22 mouse cellular contexts compared by ENCODE assay signal in the genomic region with DNA sequence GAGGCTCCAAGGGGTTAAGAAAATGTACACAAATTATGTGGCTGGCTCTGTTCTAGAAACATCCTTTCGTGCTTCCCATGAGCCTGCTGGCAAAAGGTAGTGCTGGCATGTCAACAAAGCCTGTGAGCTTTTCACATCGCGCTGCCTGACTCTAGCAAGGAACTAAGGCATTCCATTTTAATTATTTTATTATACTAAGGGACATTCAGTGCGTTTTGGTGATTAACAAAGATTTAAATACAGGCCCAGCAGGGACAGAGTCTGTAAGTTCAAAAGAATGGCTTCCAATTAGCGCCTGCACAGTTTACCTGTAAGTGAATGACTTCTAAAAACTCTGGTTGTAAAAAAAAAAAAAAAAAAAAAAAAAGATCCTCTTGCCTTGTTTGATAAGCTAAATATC.
DNase-seq lines count a peak whose midpoint lies in the region; ATAC-seq and TF ChIP-seq lines count a peak whose summit lies in the region.
"Had no signal": no experiment of that assay in that cellular context is flagged by ENCODE, and none has a peak within 500 bp of the region (broad histone marks: within the 10 kb centered on the region; RNA-seq: fewer than 3 reads in every experiment).

No protein-coding gene starts in this region.

- DNase-seq in forebrain, embryonic 10.5 days (ENCODE audit: extremely low spot score, low spot score): no peak
- DNase-seq in forebrain, embryonic 14.5 days (ENCODE audit: low spot score): peak; percentile 52
- DNase-seq in forebrain, postnatal 0 days: no peak
- DNase-seq in heart, adult 11 months: peak; percentile 11
- DNase-seq in heart, adult 9 months (ENCODE audit: low spot score in 2 of 2): no peak
- DNase-seq in brain, embryonic 14.5 days (ENCODE audit: low read depth): peak; percentile 71
- no peak for DNase-seq in lung, postnatal 36 days
- DNase-seq: adrenal gland, adult 2 months; adrenal gland, adult 8-10 months; adrenal gland, postnatal 10 days; adrenal gland, postnatal 14 days; adrenal gland, postnatal 25 days; adrenal gland, postnatal 36 days; B cell, adult 2 months; cerebellum, adult 11 months; cerebellum, adult 11-12 months; cerebellum, adult 18-20 months had no signal

- H3K4me3 ChIP-seq in forebrain, embryonic 10.5 days: no peak overlapping the region
- H3K4me3 ChIP-seq in forebrain, embryonic 12.5 days (replicated peaks): no peak overlapping the region
- no peak overlapping the region for H3K4me3 ChIP-seq in forebrain, embryonic 14.5 days (ENCODE audit: low read depth, low read length)
- no peak overlapping the region for H3K4me3 ChIP-seq in forebrain, postnatal 0 days (ENCODE audit: low read depth, low read length)

- H3K9me3 ChIP-seq in forebrain, embryonic 10.5 days: no peaks in the 10 kb centered on the region
- H3K9me3 ChIP-seq in forebrain, embryonic 12.5 days: no peaks in the 10 kb centered on the region
- no peaks in the 10 kb centered on the region for H3K9me3 ChIP-seq in forebrain, embryonic 14.5 days (replicated peaks; ENCODE audit: control insufficient read depth, low read length)
- H3K9me3 ChIP-seq in forebrain, postnatal 0 days (ENCODE audit: low read length): no peaks in the 10 kb centered on the region

- no peak for ATAC-seq in forebrain, embryonic 12.5 days (ENCODE audit: low FRiP score)
- no peak for ATAC-seq in forebrain, embryonic 14.5 days
- no peak for ATAC-seq in forebrain, postnatal 0 days
- ATAC-seq: activated CD4-positive, CD25-positive, alpha-beta regulatory T cell, adult 4 months; CD4-positive, CD25-positive, alpha-beta regulatory T cell, adult 4 months; Patski had no signal

- no peak for TF ChIP-seq POLR2A in brain, embryonic 14.5 days (IDR thresholded peaks at IDR 0.05; ENCODE audit: borderline replicate concordance, extremely low read depth, insufficient read depth, insufficient read length, poor library complexity, severe bottlenecking)

- H3K27me3 ChIP-seq in forebrain, embryonic 10.5 days (ENCODE audit: poor library complexity, severe bottlenecking): peaks cover 4% of the 10 kb centered on the region; the same call in 1 of the 2 replicates
- H3K27me3 ChIP-seq in forebrain, embryonic 12.5 days: 0 out of 2 replicates have a peak, but pooled peaks cover 2% of the 10 kb centered on the region
- no peaks in the 10 kb centered on the region; the same call in 1 of the 2 replicates for H3K27me3 ChIP-seq in forebrain, embryonic 14.5 days (replicated peaks; ENCODE audit: control insufficient read depth, insufficient read depth, low read length)
- H3K27me3 ChIP-seq in forebrain, postnatal 0 days (ENCODE audit: insufficient read depth, low read length): no peaks in the 10 kb centered on the region

- no peak overlapping the region for H3K9ac ChIP-seq in forebrain, embryonic 12.5 days
- H3K9ac ChIP-seq in forebrain, embryonic 14.5 days (ENCODE audit: low read length): no peak overlapping the region
- no peak overlapping the region for H3K9ac ChIP-seq in forebrain, postnatal 0 days

- 0 out of 2 replicates have a peak overlapping the region, but pooled peaks have one; percentile 27 for H3K27ac ChIP-seq in forebrain, embryonic 10.5 days
- H3K27ac ChIP-seq in forebrain, embryonic 12.5 days: no peak overlapping the region
- no peak overlapping the region for H3K27ac ChIP-seq in forebrain, embryonic 14.5 days (ENCODE audit: low read depth, low read length)
- no peak overlapping the region for H3K27ac ChIP-seq in forebrain, postnatal 0 days (ENCODE audit: low read depth, low read length)

- no peak overlapping the region for H3K4me2 ChIP-seq in forebrain, embryonic 12.5 days
- no peak overlapping the region for H3K4me2 ChIP-seq in forebrain, embryonic 14.5 days (ENCODE audit: low read length)
- no peak overlapping the region for H3K4me2 ChIP-seq in forebrain, postnatal 0 days (ENCODE audit: low read depth)

- 57% methylated on average over 5 of the region's 5 CpGs for WGBS in forebrain, embryonic 10.5 days
- WGBS in forebrain, embryonic 12.5 days: 32% methylated on average over 5 of the region's 5 CpGs
- 11% methylated on average over 5 of the region's 5 CpGs for WGBS in forebrain, embryonic 14.5 days
- WGBS in forebrain, postnatal 0 days: 19% methylated on average over 5 of the region's 5 CpGs

- H3K36me3 ChIP-seq in forebrain, embryonic 10.5 days (replicated peaks): no peaks in the 10 kb centered on the region
- H3K36me3 ChIP-seq in forebrain, embryonic 12.5 days (replicated peaks): no peaks in the 10 kb centered on the region
- H3K36me3 ChIP-seq in forebrain, embryonic 14.5 days (ENCODE audit: control insufficient read depth, insufficient read depth, low read length): no peaks in the 10 kb centered on the region
- no peaks in the 10 kb centered on the region for H3K36me3 ChIP-seq in forebrain, postnatal 0 days (ENCODE audit: insufficient read depth)
- H3K36me3 ChIP-seq: G1E had no signal

- no peak for TF ChIP-seq CTCF in forebrain, postnatal 0 days (IDR thresholded peaks at IDR 0.05; ENCODE audit: low read depth)
- no peak for TF ChIP-seq CTCF in brain, embryonic 14.5 days (IDR thresholded peaks at IDR 0.05; ENCODE audit: borderline replicate concordance, extremely low read depth, insufficient read depth, insufficient read length)

- H3K4me1 ChIP-seq in forebrain, embryonic 10.5 days: peaks cover 49% of the 10 kb centered on the region
- H3K4me1 ChIP-seq in forebrain, embryonic 12.5 days: peaks cover 53% of the 10 kb centered on the region
- peaks cover 28% of the 10 kb centered on the region for H3K4me1 ChIP-seq in forebrain, embryonic 14.5 days (ENCODE audit: control insufficient read depth, insufficient read depth, low read length)
- H3K4me1 ChIP-seq in forebrain, postnatal 0 days (ENCODE audit: insufficient read depth): peaks cover 26% of the 10 kb centered on the region

Comparison
In these comparisons a context has a peak if more than half of its experiments do, and no peak if none do; other contexts are left out.
1. DNase-seq: peak in forebrain, embryonic 14.5 days (single experiment), heart, adult 11 months (single experiment) and brain, embryonic 14.5 days (single experiment); none in forebrain, embryonic 10.5 days (single experiment), forebrain, postnatal 0 days (single experiment), heart, adult 9 months (0 of 2) and lung, postnatal 36 days (single experiment).